In the genomic region with DNA sequence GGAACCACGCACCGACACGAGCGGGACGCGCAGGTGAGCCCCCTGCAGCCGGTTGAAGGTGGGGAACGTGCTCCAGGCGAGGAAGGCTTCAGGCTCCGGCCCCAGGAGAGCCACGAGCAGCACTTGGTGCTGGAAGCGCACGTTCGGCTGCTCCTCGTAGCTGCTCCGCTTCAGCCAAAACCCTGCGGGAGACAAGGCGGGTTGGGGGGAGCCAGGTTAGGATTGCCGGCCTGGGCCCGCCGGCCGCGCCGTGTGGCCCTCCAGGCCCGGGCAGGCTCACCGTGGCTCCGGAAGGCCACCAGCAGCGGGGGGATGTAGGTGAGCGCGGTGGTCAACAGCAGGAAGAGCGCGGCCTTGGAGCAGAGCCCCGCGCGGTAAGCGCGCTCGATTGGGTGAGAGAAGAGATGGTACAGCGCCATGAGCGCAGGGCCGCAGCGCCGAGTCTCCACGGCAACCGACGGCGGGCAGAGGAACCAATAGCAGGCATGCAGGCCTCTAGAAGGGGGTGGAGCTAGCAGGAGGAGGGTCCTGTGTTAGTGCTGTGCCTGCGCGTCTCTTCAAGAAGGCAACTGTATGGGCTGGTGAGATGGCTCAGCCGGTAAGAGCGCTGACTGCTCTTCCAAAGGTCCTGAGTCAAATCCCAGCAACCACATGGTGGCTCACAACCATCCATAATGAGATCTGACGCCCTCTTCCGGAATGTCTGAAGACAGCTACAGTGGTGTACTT, we compare ENCODE assay signal across 8 mouse cellular contexts. TPM values are rescaled to one million over a fixed set of nuclear protein-coding genes. Genes with fewer than 3 reads are reported as not detected.
DNase-seq lines count a peak whose midpoint lies in the region; ATAC-seq and TF ChIP-seq lines count a peak whose summit lies in the region.

A gene (minus strand): TSS at position 534 of the 729 bp plus-strand sequence.

- H3K4me3 ChIP-seq in gastrocnemius, adult 2 months: peak within 1 kb of the TSS; percentile 93
- H3K4me3 ChIP-seq in hindbrain, embryonic 16.5 days (ENCODE audit: low read length): peak within 1 kb of the TSS; percentile 87
- H3K4me3 ChIP-seq in megakaryocyte, embryonic 14.5 days (replicated peaks): peak within 1 kb of the TSS; percentile 92

- peak within 1 kb of the TSS; percentile 68 for H3K27ac ChIP-seq in gastrocnemius, adult 2 months
- H3K27ac ChIP-seq in hindbrain, embryonic 16.5 days (ENCODE audit: low read depth, low read length): peak within 1 kb of the TSS; percentile 94

- ATAC-seq in common myeloid progenitor, adult 5-6 weeks (replicated peaks; ENCODE audit: low read depth, poor library complexity, severe bottlenecking): peak; percentile 99
- peak; percentile 100 for ATAC-seq in hindbrain, embryonic 16.5 days

- no peaks in the 10 kb centered on the region for H3K27me3 ChIP-seq in hindbrain, embryonic 16.5 days (replicated peaks; ENCODE audit: control insufficient read depth, insufficient read depth, low read length)
- no peaks in the 10 kb centered on the region for H3K27me3 ChIP-seq in megakaryocyte, embryonic 14.5 days (replicated peaks)

- no peaks in the 10 kb centered on the region for H3K9me3 ChIP-seq in hindbrain, embryonic 16.5 days (ENCODE audit: control insufficient read depth, low read length)
- H3K9me3 ChIP-seq in megakaryocyte, embryonic 14.5 days: no peaks in the 10 kb centered on the region

- intact Hi-C loops in gastrocnemius, adult 2 months (cut with DNase I): no loop called here

- no peaks in the 10 kb centered on the region for H3K36me3 ChIP-seq in hindbrain, embryonic 16.5 days (ENCODE audit: control insufficient read depth, insufficient read depth, low read length)
- no peaks in the 10 kb centered on the region for H3K36me3 ChIP-seq in megakaryocyte, embryonic 14.5 days (replicated peaks; ENCODE audit: low read length)

- under 1% methylated on average over 53 of the region's 53 CpGs for WGBS in hindbrain, embryonic 16.5 days

- H3K9ac ChIP-seq in hindbrain, embryonic 16.5 days (ENCODE audit: low read depth, low read length): peak within 1 kb of the TSS; percentile 96

- no peak for TF ChIP-seq CTCF in gastrocnemius, adult 2 months (IDR thresholded peaks at IDR 0.05)

- peak; percentile 91 for DNase-seq in adipocyte (ENCODE audit: low spot score)
- DNase-seq in gastrocnemius, adult 2 months: peak; percentile 92
- DNase-seq in left cerebral cortex, adult 8-10 months (ENCODE audit: low spot score in 2 of 2): peak; percentile 71 to 92
- DNase-seq in right cerebral cortex, adult 2 months (ENCODE audit: low spot score in 2 of 2): peak; percentile 91 to 92
- DNase-seq in urinary bladder, postnatal 10 days (ENCODE audit: low spot score): peak; percentile 49

- H3K4me2 ChIP-seq in hindbrain, embryonic 16.5 days (ENCODE audit: low read length): peak within 1 kb of the TSS; percentile 97

- H3K4me1 ChIP-seq in hindbrain, embryonic 16.5 days (ENCODE audit: control insufficient read depth, insufficient read depth, low read depth, low read length): peaks cover 11% of the 10 kb centered on the region
- H3K4me1 ChIP-seq in megakaryocyte, embryonic 14.5 days: peaks cover 70% of the 10 kb centered on the region

RNA-seq across cellular contexts. Expression of the gene that starts here (rescaled TPM):
- total RNA-seq in common myeloid progenitor, adult 5-6 weeks (2017): 1.5 and 3.6 TPM in 2 replicates
- total RNA-seq in gastrocnemius, adult 2 months (2021): under 1 TPM; 0.73 to 0.94 TPM
- 19.5 and 21.3 TPM in 2 replicates for polyA plus RNA-seq in hindbrain, embryonic 16.5 days (2015; fragmentation: Nextera tagmentation; extraction: Ambion mirVana)
- total RNA-seq in left cerebral cortex, adult 8-10 months (2022): 10 to 100 TPM; 11.6 to 13.2 (median 12.5) TPM
- polyA plus RNA-seq in megakaryocyte, embryonic 14.5 days (2012; ENCODE audit: insufficient read depth, low replicate concordance): 1.9 and 2.4 TPM in 2 replicates

Comparison
In these comparisons a context has a peak if more than half of its experiments do, and no peak if none do; other contexts are left out.
1. Peak in every context shown above with its lines: DNase-seq, ATAC-seq, H3K4me3 ChIP-seq and H3K27ac ChIP-seq.
2. Peak in DNase-seq, H3K4me3 ChIP-seq and H3K27ac ChIP-seq in gastrocnemius, adult 2 months; RNA of the gene not detected or under 1 TPM.